Mouse (Mus musculus): ENCODE results near the gene Mbtps2. TPM values are rescaled to one million over a fixed set of nuclear protein-coding genes. Genes with fewer than 3 reads are reported as not detected.

The Mbtps2 gene
- 10 to 100 TPM; 15.9 to 17.2 TPM for total RNA-seq (2021)

GRCm38 (mm10) chrX:157598186-157598996 lies at the start of gene Mbtps2:
Mbtps2 (minus strand) TSS chrX:157598715.
- intact Hi-C loops (cut with DNase I): loop anchor here (5.0 to 10.0 kb wide), 2 partner anchors 106 to 1656 kb away; partner anchors contain the start of gene Sms
- DNase-seq: peak; percentile 61 to 73

DNA sequence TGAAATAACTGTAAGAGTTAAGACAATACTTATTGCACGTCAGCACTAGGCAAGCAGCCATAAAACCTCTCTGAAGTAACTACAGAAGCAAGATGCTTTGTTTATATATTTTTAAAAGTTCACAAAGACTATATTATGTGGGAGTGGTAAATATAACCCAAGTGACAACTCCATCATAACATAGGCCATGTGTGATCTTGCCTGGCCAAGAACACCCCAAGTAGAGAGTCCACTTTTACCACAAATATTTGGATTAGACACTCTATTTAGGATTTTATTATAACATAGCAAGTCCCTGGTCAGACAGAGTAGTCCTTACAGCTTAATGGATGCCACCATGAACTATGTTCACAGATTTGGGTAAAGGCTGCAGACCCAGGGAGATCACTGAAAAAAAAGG lies 47.9 kb upstream of the Mbtps2 start:
- intact Hi-C loops (cut with DNase I): loop anchor here (10.0 kb wide), 1 partner anchor 82 kb away; the partner anchor contains the start of gene Yy2

GRCm38 (mm10) chrX:157644700-157645099 lies 46.2 kb upstream of the Mbtps2 start:
- intact Hi-C loops (cut with DNase I): loop anchor here (1.0 to 10.0 kb wide), 4 partner anchors 44 to 182 kb away; partner anchors contain the start of gene Yy2

More for the DNA sequence above, 47.9 kb upstream of the Mbtps2 start:
- no peak for DNase-seq

DNA sequence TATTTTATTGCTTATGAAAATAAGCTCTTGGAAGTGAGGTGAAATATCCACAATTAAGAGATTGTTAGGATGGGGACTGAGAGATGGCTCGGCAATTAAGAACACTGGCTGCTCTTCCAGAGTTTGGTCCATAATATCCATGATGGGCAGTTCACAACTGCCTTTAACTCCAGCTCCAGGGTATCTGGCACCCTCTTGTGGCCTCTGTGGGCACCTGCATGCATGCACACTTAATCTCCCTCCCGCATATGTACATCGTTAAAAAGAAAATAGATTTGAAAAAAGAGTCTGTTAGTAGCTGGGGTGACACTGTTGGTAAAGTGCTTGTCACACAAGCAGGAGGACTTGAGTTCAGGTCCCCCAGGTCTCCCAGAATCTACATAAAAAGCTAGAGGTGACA lies 45.8 kb upstream of the Mbtps2 start:
- intact Hi-C loops (cut with DNase I): loop anchor here (1.0 to 10.0 kb wide), 4 partner anchors 43 to 182 kb away; partner anchors contain the start of gene Yy2
- DNase-seq: peak; percentile 44 to 66

More at GRCm38 (mm10) chrX:157644700-157645099, 46.2 kb upstream of the Mbtps2 start:
- DNase-seq: no peak

GRCm38 (mm10) chrX:157642856-157643255 lies 44.3 kb upstream of the Mbtps2 start:
- intact Hi-C loops (cut with DNase I): loop anchor here (10.0 kb wide), 1 partner anchor 78 kb away; the partner anchor contains the start of gene Yy2
- no peak for DNase-seq

GRCm38 (mm10) chrX:157637253-157637652 lies 38.7 kb upstream of the Mbtps2 start:
- no peak for DNase-seq
- intact Hi-C loops (cut with DNase I): no loop called here

DNA sequence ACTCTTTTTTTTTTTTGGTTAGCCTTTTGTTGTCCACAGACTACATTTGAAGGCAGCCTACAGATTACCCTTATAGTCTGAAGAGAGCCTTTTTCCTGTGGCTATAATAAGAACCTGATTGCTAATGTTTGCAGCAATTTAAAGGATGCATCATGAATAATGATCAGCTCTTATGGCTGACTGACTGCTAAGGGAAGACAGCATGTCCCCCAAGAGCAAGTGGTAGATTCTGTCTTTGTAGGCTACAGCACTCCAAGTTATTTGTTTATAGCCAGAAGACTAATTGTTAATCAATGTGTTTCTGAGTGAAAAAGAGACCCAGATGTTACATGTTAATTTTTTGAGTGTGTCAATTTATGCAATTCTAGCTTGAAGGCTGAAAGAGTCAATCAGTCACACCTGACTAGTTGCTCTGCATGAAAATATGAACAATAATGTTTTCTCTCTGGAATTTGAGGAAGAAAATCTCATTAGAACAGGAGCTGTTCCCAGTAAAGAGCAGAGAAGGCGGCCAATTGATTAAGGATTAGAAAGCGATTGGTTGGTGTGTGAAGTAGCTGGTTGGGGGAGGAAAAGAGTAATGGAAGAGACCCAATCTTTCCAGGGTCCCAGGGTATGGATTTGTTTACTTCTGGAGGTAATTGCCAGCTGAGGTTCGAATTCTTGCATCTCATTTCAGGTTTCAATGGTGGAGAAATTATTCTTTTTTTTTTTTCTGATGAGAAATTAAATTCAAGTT lies 35.3 kb upstream of the Mbtps2 start:
- intact Hi-C loops (cut with DNase I): no loop called here

GRCm38 (mm10) chrX:157630341-157630740 lies 31.8 kb upstream of the Mbtps2 start:
- intact Hi-C loops (cut with DNase I): no loop called here
- no peak for DNase-seq

More for the DNA sequence above, 35.3 kb upstream of the Mbtps2 start:
- DNase-seq: no peak

GRCm38 (mm10) chrX:157612894-157613293 lies 14.4 kb upstream of the Mbtps2 start:
- intact Hi-C loops (cut with DNase I): no loop called here
- no peak for DNase-seq

DNA sequence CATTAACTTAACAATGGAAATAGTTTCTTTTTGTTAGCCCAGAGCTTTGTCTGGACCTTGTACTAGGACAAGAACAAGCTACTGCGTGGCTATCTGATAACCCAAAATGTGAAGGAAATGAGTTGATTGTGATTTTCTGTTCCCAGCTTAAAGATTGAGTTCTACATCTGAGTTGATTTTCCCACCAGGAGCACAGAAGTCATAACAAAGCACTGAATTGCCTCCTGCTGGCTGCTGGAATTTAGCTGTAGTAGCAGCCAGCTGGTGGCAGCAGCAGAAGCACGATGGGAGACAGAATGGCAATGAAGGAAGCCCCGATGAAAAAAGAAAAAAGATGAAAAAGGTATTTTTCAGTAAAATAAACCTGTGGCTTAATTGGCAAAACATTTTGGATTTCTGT lies 2.9 kb upstream of the Mbtps2 start:
- intact Hi-C loops (cut with DNase I): loop anchor here (2.0 kb wide), 1 partner anchor 43 kb away; no protein-coding TSS in a partner anchor
- peak; percentile 25 to 34 for DNase-seq

GRCm38 (mm10) chrX:157597585-157598185 lies 830 bp downstream of the Mbtps2 start:
- intact Hi-C loops (cut with DNase I): loop anchor here (5.0 to 10.0 kb wide), 2 partner anchors 105 to 1657 kb away; partner anchors contain the start of gene Sms
- DNase-seq: peak in 1 of 2 experiments; percentile 8

GRCm38 (mm10) chrX:157596802-157597201 lies 1.7 kb downstream of the Mbtps2 start:
- DNase-seq: no peak
- intact Hi-C loops (cut with DNase I): loop anchor here (5.0 to 10.0 kb wide), 2 partner anchors 105 to 1658 kb away; partner anchors contain the start of gene Sms

- intact Hi-C loops (cut with DNase I): loop anchor here (5.0 to 10.0 kb wide), 2 partner anchors 104 to 1659 kb away; partner anchors contain the start of gene Sms
Measured at GRCm38 (mm10) chrX:157595927-157596326, 2.6 kb downstream of the Mbtps2 start.

DNA sequence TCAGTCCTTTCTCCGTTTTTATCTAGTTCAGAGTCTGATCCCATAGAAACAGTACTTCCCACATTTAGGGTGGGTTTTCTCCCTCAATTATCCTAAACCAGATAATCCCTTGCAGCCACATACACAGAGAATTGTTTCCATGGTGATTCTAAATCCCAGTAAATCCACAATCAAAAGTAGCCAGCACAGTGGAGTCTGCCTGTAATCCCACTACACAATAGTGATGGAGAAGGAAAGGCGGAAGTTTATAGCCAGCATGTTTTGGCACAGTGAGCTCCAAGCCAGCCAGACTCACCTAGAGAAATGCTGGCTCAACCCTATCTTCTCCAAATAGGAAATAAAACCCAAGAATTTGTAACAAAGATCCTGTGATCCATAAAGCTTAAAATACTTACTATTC lies 3.9 kb downstream of the Mbtps2 start:
- intact Hi-C loops (cut with DNase I): loop anchor here (5.0 to 10.0 kb wide), 2 partner anchors 102 to 1660 kb away; partner anchors contain the start of gene Sms
- DNase-seq: no peak

More at GRCm38 (mm10) chrX:157595927-157596326, 2.6 kb downstream of the Mbtps2 start:
- no peak for DNase-seq

DNA sequence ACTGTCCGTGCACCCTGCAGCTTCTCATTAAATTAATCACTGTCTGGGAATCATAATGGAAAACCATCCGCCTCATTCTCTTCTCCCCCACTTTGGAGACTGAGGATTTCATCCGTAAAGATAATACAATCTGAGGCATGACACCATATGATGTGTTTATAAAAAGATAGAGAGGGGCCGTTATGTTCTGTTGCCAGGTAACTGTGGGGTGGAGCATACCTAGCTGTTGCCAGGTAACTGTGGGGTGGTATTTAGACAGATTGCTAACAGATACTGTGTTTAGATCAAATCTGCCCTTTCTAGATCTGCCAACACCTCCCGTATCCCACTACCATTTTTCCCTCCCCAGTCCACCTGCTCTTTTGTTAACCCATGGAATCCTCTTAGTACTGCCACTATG lies 11.5 kb downstream of the Mbtps2 start:
- no peak for DNase-seq
- intact Hi-C loops (cut with DNase I): no loop called here

GRCm38 (mm10) chrX:157586397-157586796 lies 12.1 kb downstream of the Mbtps2 start:
- DNase-seq: no peak
- intact Hi-C loops (cut with DNase I): no loop called here

DNA sequence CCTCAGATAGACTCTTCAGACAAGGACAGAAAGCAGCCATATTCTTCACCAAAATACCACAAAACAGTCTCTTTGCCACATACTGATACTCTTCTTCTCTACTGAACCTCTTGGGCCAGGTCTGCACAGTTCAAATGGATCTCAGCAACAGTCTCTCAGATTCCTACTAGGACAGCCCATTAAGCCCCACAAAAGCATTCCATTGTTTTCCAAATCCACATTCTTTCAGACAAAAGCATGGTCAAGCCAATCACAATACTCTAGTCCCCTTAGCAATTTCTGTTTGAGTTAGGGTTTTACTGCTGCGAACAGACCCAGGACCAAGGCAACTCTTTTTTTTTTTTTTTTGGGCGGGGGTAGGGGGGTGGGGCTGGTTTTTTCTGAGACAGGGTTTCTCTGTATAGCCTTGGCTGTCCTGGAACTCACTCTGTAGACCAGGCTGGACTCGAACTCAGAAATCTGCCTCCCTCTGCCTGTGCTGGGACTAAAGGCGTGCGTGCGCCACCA lies 19.4 kb downstream of the Mbtps2 start:
- no peak for DNase-seq
- intact Hi-C loops (cut with DNase I): no loop called here

GRCm38 (mm10) chrX:157574683-157575082 lies 23.8 kb downstream of the Mbtps2 start:
- DNase-seq: no peak
- intact Hi-C loops (cut with DNase I): no loop called here

DNA sequence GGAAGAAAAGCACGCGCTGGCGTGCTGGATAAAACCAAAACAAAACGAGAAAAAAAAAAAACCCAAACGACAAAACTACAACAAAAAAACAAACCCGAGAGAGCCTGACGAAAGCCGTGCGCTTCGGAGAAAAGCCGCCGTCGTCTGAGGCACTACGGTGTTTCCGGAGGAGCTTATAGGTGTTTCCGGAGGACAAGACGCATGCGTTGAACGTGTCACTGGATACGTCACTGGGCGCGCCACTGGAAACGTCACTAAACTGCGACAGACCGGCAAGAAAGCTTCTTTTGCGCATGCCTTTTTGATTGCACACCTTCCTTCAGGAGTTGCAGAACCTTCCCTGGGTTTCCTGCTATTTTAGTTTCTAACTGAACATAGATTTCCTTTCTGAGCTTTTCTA lies 29.7 kb downstream of the Mbtps2 start, which contains the start of gene Yy2:
Gene Yy2, minus strand, starts transcription at position 146 of the 400 bp plus-strand sequence.
- intact Hi-C loops (cut with DNase I): loop anchor here (10.0 kb wide), 1 partner anchor 76 kb away; no protein-coding TSS in a partner anchor

DNA sequence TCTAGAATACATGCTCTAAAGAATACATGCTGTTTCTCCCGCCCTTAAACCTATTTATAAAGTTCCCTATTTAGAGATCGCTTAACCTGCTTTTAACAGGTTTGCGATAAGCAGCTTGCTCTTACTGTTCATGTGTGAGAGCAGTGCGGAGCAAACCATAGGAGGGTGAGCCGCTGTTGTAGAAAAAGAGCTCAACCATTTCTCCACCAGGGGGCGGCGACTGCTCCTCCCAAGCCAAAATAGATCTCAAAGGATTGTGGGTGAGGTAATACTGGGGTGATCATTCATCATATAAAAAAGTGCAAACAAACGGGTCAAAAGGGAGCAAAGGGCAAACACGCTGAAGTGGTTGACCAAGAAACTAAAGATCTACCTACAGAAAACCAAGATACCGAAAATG lies 34.7 kb downstream of the Mbtps2 start:
- intact Hi-C loops (cut with DNase I): loop anchor here (10.0 kb wide), 1 partner anchor 81 kb away; no protein-coding TSS in a partner anchor
- peak in 1 of 2 experiments; percentile 10 for DNase-seq

More for the DNA sequence above, 29.7 kb downstream of the Mbtps2 start, which contains the start of gene Yy2:
- DNase-seq: no peak
